Mouse (Mus musculus) ovary, postnatal 14 days (tissue): ENCODE results near the gene Slc22a23.

Experiments
- DNase-seq: peaks from one replicate; pipeline ENCODE4 v3.0.0; 2022; ENCODE audit warnings: low spot score

The Slc22a23 gene

DNA sequence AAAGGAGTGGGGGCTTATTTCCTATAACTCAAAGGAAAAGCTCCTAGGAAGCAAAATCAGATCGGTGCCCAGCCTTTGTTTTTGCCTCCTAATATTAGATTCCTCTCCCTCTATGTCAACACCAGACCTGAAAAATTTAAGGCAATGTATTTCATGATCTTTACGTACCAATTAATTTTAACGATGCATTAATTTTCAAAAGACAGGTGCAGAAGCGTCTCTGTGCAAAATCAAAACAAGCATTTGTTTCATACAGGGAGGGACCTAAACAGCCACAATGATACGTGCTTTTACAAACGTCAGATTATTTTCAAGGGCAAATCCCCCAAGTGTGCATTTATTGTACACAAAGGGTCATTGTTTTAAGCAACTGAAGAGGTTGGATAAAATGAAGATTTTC lies 212.1 kb downstream of the Slc22a23 start:
- no peak for DNase-seq

- no peak for DNase-seq
Measured at GRCm38 (mm10) chr13:34132299-34132698, 212.7 kb downstream of the Slc22a23 start.

- DNase-seq = no peak
Measured at GRCm38 (mm10) chr13:34131708-34132060, 213.3 kb downstream of the Slc22a23 start.

DNA sequence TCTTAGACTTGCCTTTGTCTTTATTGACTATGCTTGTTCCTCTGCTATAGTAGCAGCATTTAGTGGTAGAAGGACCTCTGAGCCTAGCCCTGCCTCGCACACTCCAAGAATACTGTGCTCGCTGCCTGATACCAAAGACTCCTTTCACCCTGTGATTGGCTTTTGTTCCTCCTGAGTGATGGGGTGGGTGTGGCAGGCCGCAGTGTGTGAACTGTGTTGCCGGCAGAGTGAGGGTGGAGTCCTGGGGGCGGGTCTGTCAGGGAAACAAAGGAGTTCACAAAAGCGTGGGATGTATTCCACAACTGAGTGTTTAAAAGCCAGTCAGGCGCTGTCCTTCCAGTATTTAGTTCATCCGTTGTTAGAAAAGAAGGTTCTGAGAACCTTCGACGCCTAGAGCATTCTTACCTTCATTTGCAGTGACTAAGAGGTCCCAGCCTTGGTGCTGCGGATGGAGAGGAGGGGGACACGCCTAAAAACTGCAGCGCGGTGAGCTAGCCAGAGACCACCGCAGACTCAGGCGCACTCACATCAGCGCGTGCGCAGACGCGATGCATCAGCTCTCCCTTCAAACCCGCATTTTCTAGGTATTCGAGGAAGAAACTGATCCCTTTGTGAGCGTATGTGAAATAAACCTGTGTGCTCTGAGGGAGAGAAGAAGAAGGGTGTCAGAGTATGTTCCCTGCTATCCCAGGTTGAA lies 213.8 kb downstream of the Slc22a23 start:
- no peak for DNase-seq

- DNase-seq = no peak
Measured at GRCm38 (mm10) chr13:34130226-34130731, 214.7 kb downstream of the Slc22a23 start, which contains the start of gene Tubb2b. Gene Tubb2b, minus strand, starts transcription at chr13:34130466.

- DNase-seq = no peak
Measured at GRCm38 (mm10) chr13:34129485-34130225, 215.3 kb downstream of the Slc22a23 start.
